Mouse (Mus musculus): ENCODE measurements around the gene Tbxas1. TPM values are rescaled to one million over a fixed set of nuclear protein-coding genes. Genes with fewer than 3 reads are reported as not detected.

Gene Tbxas1
- total and polyA plus RNA-seq, 3 experiments, result not detected

DNA sequence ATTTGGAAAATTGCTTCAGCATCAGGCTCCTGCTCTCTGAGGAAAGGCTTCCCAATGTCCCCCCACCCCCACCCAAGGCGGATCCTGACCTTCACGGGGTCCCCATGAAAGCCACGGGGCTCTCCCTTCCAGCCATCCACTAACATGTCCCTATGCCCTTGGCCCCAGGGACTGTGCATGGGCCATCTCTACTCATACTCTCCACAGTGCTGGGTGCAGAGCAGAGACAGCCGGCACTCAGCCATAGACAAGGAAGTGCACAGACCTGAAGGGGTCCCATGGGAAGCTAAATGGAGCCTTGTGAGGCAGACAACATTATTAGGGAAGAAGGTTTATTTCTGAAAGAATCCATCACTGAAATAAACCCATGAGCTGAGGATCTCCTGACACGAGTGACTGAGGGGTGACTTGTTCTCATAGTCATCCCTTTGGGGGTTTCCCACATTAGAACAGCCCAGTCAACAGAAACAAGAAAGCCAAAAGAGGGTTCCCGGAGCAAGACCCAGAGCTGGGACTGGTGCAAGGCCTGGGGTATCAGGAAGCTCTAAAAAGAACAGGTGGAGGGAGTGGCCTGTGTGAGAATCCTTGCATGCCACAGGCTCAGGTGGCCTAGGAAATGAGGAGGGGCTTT, 179.8 kb downstream of the Tbxas1 start:
- H3K27me3 ChIP-seq (replicated peaks), result no peaks in the 10 kb centered on the region
- H3K4me3 ChIP-seq (replicated peaks in 1 of 3; ENCODE audit: low read depth in 2 of 3, low read length in 2 of 3, poor library complexity in 1 of 3), result peak overlapping the region in 1 of 3 experiments; percentile 31
- peak overlapping the region; percentile 11; the same call in 1 of the 2 replicates for H3K4me2 ChIP-seq (ENCODE audit: insufficient read depth, low read depth, poor library complexity, severe bottlenecking)
- no peaks in the 10 kb centered on the region for H3K36me3 ChIP-seq (replicated peaks in 1 of 2; ENCODE audit: control insufficient read depth in 1 of 2, insufficient read depth in 1 of 2, low read length in 1 of 2)
- no peaks in the 10 kb centered on the region for H3K79me2 ChIP-seq (replicated peaks; ENCODE audit: control insufficient read depth, extremely low read depth, insufficient read depth, poor library complexity, severe bottlenecking)
- H3K4me1 ChIP-seq (ENCODE audit: control insufficient read depth in 1 of 2, insufficient read depth in 2 of 2), result peaks cover 12 to 72% of the 10 kb centered on the region in 2 experiments
- in situ Hi-C loops (cut with MboI; ENCODE audit: low pct_ligation_motif_present, low pct_unique_long_range_greater_than_20kb, low sequenced_read_pairs) (loop anchor here (25.0 kb wide), 1 partner anchor 318 kb away; no protein-coding TSS in a partner anchor), dilution Hi-C loops (cut with MboI; ENCODE audit: extremely low pct_ligation_motif_present, extremely low pct_unique_long_range_greater_than_20kb, low sequenced_read_pairs) (no loop called here)
- peaks cover 3% of the 10 kb centered on the region for H3K9me3 ChIP-seq (replicated peaks; ENCODE audit: low read length)
- TF ChIP-seq USF2 (conservative IDR thresholded peaks at IDR 0.05; ENCODE audit: low read depth, low read length) (no peak), SMC3 (IDR thresholded peaks at IDR 0.05; ENCODE audit: low read depth, low read length) (no peak), MEF2A (IDR thresholded peaks at IDR 0.05; ENCODE audit: borderline replicate concordance, low read depth, low read length) (no peak), BHLHE40 (IDR thresholded peaks at IDR 0.05; ENCODE audit: low read depth, low read length) (peak; percentile 68; the same call in 1 of the 2 replicates), ETS1 (conservative IDR thresholded peaks at IDR 0.05; ENCODE audit: low read depth, low read length) (0 out of 2 replicates have a peak, but pooled peaks have one; percentile 20)
- peak; percentile 76 for DNase-seq (ENCODE audit: extremely low read depth)
- H3K9ac ChIP-seq (ENCODE audit: insufficient read depth, low read depth), result no peak overlapping the region
- no peak overlapping the region for H3K27ac ChIP-seq (ENCODE audit: insufficient read depth, low read depth)

DNA sequence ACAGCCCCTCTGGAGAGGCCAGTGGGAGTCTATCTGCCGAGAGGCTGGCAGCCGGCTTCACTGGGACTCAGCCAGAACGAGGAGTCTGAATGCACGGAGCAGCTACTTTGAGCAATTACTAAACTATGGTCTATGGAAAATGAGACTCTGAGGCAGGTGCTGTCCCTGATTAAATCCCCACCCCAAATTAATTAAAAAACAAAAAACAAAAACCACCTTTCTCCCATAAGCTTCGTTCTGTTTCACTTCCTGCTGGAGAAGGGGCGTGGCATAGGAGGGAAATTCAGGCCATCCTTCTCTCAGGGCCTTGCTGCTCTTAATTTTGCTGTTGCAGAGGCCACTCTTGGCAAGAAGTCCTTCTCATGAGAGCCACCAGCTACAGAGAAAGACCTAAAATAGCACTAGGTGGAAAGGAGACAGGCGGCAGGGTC, 180.6 kb downstream of the Tbxas1 start:
- Histone ChIP-seq H3K4me3 (replicated peaks in 1 of 3; ENCODE audit: low read depth in 2 of 3, low read length in 2 of 3, poor library complexity in 1 of 3) (peak overlapping the region in 1 of 3 experiments; percentile 31), H3K4me2 (ENCODE audit: insufficient read depth, low read depth, poor library complexity, severe bottlenecking) (peak overlapping the region; percentile 11), H3K36me3 (replicated peaks in 1 of 2; ENCODE audit: control insufficient read depth in 1 of 2, insufficient read depth in 1 of 2, low read length in 1 of 2) (no peaks in the 10 kb centered on the region), H3K9me3 (replicated peaks; ENCODE audit: low read length) (peaks cover 3% of the 10 kb centered on the region), H3K79me2 (replicated peaks; ENCODE audit: control insufficient read depth, extremely low read depth, insufficient read depth, poor library complexity, severe bottlenecking) (no peaks in the 10 kb centered on the region), H3K9ac (ENCODE audit: insufficient read depth, low read depth) (no peak overlapping the region), H3K4me1 (ENCODE audit: control insufficient read depth in 1 of 2, insufficient read depth in 2 of 2) (peaks cover 12 to 78% of the 10 kb centered on the region in 2 experiments), H3K27ac (ENCODE audit: insufficient read depth, low read depth) (no peak overlapping the region), H3K27me3 (replicated peaks) (no peaks in the 10 kb centered on the region)
- in situ Hi-C loops (cut with MboI; ENCODE audit: low pct_ligation_motif_present, low pct_unique_long_range_greater_than_20kb, low sequenced_read_pairs) (loop anchor here (25.0 kb wide), 1 partner anchor 319 kb away; no protein-coding TSS in a partner anchor), dilution Hi-C loops (cut with MboI; ENCODE audit: extremely low pct_ligation_motif_present, extremely low pct_unique_long_range_greater_than_20kb, low sequenced_read_pairs) (no loop called here)
- DNase-seq (ENCODE audit: extremely low read depth), result peak; percentile 81
- TF ChIP-seq ELF1 (IDR thresholded peaks at IDR 0.05; ENCODE audit: low read depth, low read length), result peak; percentile 53; the same call in 1 of the 2 replicates
- TF ChIP-seq MAX (IDR thresholded peaks at IDR 0.05; ENCODE audit: low read length), result 0 out of 2 replicates have a peak, but pooled peaks have one; percentile 15
- peak; percentile 35 for TF ChIP-seq BHLHE40 (IDR thresholded peaks at IDR 0.05; ENCODE audit: low read depth, low read length)
- peak; percentile 18; the same call in 1 of the 2 replicates for TF ChIP-seq ETS1 (conservative IDR thresholded peaks at IDR 0.05; ENCODE audit: low read depth, low read length)
- TF ChIP-seq POLR2AphosphoS2 (IDR thresholded peaks at IDR 0.05; ENCODE audit: low read depth, low read length), result no peak
- TF ChIP-seq E2F4 (IDR thresholded peaks at IDR 0.05; ENCODE audit: insufficient replicate concordance, low read depth, low read length), result no peak
- peak; percentile 49; the same call in 1 of the 2 replicates for TF ChIP-seq EP300 (IDR thresholded peaks at IDR 0.05; ENCODE audit: low read length)
- no peak; the same call in 1 of the 2 replicates for TF ChIP-seq ZNF384 (IDR thresholded peaks at IDR 0.05; ENCODE audit: low read depth, low read length)
- peak; percentile 72 for TF ChIP-seq IRF4 (IDR thresholded peaks at IDR 0.05; ENCODE audit: low read depth, low read length)

All from CH12.LX (cell line).